Mouse (Mus musculus) left cerebral cortex, adult 8-10 months (tissue): ENCODE data around the gene Rex1bd. TPM values are rescaled to one million over a fixed set of nuclear protein-coding genes. Genes with fewer than 3 reads are reported as not detected.

Experiments used
- DNase-seq, 2 experiments: peaks; one replicate each; pipeline ENCODE4 v3.0.0; 2022; ENCODE audit warnings: low spot score in 2 of 2
- total RNA-seq, 4 experiments: library from RNA; stranded (reverse); gene quantifications; 2 replicates each; pipeline ENCODE4 v1.2.4; 2022

The Rex1bd gene
- 100 to 1,000 TPM; 103 to 117 (median 109) TPM for total RNA-seq

GRCm38 (mm10) chr8:70506328-70507026 is at the start of gene Rex1bd:
Gene Rex1bd (minus strand): TSS chr8:70506752.
- peak; percentile 87 to 91 for DNase-seq

DNA sequence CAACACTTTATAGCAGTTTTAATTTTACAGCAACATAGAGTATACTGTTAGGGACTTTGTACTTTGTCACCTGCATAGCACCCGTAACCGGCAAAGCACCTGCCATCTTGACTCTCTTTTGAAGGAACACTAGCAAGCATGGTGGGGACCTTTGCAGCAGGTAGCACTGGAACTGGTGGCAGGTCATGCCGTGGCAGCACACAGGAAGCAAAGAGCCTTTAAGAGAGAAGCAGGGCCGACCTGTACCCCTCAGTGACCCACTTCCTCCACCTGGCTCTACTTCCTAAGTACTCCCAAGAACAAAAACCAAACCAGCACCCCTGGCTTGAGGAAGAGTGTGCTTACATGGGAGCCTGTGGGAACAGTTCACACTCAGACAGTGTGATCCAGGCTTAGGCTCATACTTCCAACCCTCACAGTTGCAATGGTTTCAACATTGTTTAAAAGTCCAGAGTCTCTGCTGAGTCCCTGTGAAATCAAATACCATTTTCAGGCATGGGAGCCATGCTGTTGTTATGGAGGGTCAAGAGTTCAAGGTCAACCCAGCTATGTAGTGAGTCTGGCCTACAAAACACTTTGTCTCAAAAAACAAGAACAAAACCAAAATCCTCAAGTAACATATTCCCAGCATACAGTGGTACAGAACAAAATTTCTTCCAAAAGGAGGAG is 48.7 kb upstream of the Rex1bd start:
- no peak for DNase-seq

DNA sequence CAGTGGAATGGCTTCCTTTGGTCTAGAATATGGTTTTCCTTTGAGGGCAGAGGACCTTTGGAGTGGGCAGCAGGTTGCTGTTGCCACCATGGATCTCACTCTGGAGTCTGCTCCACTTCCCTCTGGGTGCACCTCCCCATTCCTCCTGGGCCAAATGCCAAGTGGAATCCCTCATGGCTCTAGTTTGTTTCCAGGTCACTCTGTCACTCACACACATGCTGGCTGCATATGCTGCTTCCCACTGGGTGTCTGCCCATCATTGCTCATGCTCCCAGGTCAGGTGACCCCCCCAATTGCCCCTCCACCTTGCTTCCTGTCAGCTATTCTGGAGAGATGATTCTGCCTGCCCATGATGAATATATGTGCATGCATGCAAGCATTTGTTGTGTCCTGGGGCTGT is 47.2 kb upstream of the Rex1bd start:
- DNase-seq, result no peak

DNA sequence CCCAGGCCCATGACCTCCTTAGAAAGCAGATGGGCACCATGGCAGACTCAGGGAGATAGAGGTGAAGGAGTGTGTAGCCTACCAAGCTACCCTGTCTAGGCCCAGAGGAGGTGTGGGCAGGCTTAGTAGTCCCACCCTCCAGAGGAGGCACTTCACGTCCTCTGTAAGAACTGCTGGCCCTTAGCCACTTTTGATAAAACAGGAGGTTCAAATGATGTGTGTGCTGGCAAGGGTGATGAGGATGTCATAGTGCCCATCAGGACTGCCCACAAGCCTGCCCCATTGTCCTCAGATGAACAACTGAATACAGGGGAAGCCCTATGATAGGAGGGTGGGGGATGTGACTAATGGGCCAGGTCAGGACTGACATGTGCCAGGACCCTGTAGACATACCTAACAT is 46.3 kb upstream of the Rex1bd start:
- DNase-seq, result no peak

GRCm38 (mm10) chr8:70551558-70552161 is 45.1 kb upstream of the Rex1bd start:
- no peak for DNase-seq

DNA sequence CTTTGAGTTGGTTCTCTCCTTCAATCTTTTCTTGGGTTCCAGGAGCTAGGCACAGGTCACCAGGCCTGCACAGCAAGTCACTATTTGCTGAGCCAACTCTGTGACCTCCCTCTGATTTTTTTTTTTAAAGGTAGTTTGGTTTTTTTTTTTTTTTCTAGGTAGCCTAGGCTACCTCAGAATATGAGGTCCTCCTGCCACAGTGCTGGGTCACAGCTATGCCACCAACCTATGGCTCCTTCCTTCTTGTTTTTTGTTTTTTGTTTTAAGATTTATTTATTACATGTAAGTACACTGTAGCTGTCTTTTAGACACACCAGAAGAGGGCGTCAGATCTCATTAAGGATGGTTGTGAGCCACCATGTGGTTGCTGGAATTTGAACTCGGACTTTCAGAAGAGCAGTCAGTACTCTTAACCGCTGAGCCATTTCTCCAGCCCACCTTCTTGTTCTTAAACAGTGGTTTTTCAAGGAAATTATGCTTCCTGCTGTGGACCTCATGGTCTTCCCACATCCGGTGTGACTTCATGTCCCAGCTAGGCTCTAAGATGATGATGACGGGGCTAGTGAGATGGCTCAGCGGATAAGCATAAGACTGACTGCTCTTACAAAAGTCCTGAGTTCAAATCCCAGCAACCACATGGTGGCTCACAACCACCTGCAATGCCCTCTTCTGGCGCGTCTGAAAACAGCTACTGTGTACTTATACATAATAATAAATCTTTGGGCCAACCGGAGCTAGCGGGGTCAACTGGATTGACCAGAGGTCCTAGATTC is 43.0 kb upstream of the Rex1bd start:
- DNase-seq, result no peak

DNA sequence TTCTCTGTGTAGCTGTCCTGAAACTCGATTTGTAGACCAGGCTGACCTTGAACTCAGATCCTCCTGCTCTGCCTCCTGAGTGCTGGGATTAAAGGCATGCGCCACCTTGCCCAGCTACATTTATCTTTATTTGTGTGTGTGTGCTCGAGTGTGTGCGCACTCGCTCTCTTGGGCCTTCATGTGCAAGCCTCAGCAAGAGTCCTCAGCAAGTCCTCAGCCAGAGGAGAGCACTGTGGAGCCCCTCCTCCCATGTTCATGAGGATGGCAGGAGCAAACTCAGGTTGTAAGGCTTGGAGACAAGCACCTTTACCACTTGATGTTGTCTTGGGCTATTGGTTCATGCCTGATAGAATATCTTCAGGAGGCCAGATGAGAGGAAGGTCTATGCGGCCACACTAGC is 41.2 kb upstream of the Rex1bd start:
- no peak for DNase-seq

GRCm38 (mm10) chr8:70546412-70546811 is 39.9 kb upstream of the Rex1bd start:
- no peak for DNase-seq

- no peak for DNase-seq
Observed at GRCm38 (mm10) chr8:70544200-70544687, 37.7 kb upstream of the Rex1bd start.

DNA sequence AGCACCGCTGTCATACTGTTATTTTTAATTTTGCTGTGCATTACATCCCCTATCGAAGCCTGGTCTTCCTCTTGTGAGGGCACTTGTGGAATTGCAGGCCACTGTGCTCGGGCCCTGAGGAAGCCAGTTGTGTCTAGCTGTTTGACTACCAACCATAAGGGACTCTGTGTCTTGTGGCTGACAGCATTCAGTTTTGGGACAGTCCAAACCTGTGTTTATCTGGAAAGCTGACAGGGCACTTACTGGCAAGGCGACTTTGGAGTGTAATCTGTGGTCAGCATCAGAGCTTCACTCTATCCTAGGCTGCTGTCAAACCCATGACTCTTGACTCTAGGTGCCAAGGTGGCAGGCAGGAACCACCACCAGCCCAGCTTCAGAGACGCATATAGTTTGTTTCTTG is 34.5 kb upstream of the Rex1bd start:
- DNase-seq, result no peak

GRCm38 (mm10) chr8:70540507-70541071 is 34.0 kb upstream of the Rex1bd start:
- no peak for DNase-seq

DNA sequence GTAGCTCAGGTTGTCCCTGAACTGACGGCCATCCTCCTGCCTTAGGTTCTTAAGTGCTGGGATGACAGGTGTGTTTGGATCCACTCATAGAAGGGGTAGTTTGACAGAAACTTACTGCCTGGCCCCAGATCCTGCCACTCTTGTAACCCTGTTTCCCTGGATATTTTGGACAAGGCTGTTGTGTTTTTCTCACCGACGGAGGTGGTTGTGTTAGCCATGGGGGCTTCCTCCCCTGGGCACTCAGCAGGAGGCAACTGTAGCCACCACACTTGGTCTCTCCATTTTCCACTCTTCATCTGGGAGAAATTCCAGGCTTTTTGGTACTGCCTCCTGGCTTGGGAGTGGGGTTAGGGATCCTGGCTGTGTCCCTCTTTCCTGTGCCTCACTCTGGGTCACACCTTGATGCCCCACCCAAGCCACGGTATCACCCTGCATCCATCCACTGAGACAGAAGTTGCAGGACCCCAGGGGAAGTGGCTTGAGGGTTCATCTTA is 33.5 kb upstream of the Rex1bd start:
- no peak for DNase-seq

- peak; percentile 99 to 100 for DNase-seq
Observed at GRCm38 (mm10) chr8:70539077-70539813, 32.7 kb upstream of the Rex1bd start, which contains the start of gene Ell. Gene Ell (plus strand): TSS chr8:70539457.

DNA sequence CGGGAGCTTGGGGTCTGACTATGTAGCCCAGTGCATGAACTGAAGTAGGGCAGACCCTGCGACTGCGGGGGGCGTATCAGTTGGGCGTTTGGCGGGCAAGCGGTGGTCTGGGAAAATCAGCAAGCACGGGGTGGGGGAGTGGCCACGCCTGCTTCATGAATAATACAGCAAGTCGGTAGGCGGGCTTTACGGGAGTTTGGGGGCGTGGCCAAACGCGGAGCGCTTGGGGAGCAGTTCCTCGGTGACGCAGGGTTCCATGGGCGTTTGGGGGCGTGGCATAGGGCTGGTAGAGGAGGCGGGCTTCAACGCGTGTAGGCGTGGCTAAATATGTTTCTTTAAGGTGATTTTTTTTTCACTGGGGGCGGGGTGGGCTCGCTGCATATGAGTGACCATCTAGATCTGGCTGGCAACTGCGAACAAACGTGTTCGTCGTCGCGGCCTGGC is 32.1 kb upstream of the Rex1bd start:
- DNase-seq, result peak; percentile 97 to 99

DNA sequence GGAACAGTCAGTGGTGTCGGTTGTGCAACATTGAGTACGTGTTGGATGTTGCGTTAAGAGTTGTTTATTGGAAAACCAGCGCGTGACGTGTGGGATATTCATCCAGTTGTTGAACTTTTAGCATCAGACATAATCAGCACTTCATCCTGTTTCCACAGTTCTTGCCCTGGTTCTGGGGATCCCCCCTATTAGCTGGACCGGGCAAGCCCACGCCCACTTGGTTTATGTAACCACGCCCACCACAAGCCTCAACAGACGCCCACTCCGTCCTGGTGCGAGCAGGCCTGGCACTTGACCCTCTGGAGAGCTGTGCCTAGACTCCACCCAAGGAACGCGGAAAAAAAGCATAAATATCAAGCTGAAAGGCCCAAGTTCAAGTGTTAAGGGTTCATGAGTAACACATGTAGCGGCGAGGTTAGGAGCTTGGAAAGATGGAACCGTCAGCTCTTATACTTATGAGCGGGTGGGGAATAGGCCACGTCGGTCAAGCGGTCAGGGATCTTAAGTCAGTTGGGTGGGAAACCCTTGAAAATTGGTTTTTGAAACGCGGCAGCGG is 31.6 kb upstream of the Rex1bd start:
- DNase-seq, result no peak

- DNase-seq, result no peak
Observed at GRCm38 (mm10) chr8:70535701-70536100, 29.1 kb upstream of the Rex1bd start.

DNA sequence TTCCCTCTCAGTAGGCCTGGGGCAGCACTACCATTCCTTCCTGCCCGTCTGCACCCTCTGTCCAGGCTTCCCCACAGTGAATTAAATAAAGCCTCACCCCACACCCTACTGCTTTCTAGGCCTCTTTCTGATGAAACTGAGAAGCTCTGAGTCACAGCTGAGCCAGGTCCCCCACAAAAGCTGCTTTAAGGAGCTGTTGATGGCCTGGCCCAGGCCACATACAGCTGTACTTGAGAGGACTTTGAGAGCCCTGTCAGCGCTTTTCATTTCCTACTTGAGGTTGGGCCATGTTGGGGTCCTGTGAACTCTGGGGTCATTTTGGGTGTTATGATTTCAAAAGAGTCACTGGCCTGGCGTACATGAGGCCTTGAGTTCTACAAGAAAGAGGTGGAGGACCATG is 28.7 kb upstream of the Rex1bd start:
- no peak for DNase-seq

GRCm38 (mm10) chr8:70534281-70534680 is 27.7 kb upstream of the Rex1bd start:
- peak in 1 of 2 experiments; percentile 56 for DNase-seq

- no peak for DNase-seq
Observed at GRCm38 (mm10) chr8:70530314-70530713, 23.8 kb upstream of the Rex1bd start.

- no peak for DNase-seq
Observed at GRCm38 (mm10) chr8:70529741-70530161, 23.2 kb upstream of the Rex1bd start.
